Mouse (Mus musculus) testis, adult 2 months (tissue): ENCODE results near the gene Setd1a. TPM values are rescaled to one million over a fixed set of nuclear protein-coding genes. Genes with fewer than 3 reads are reported as not detected.

Source experiments
- H3K27ac ChIP-seq: fragments of 200-500 bp; 2 replicates; pipeline ENCODE4 v1.5.1; 2012; ENCODE audit warnings: low read depth, low read length; ENCODE audit not compliant: control insufficient read depth, insufficient read depth
- H3K27me3 ChIP-seq: fragments of 200-500 bp; 2 replicates; pipeline ENCODE4 v1.6.1; 2012; ENCODE audit warnings: mild to moderate bottlenecking, low read length, moderate library complexity; ENCODE audit not compliant: control insufficient read depth, insufficient read depth
- H3K36me3 ChIP-seq: fragments of 200-500 bp; 2 replicates; pipeline ENCODE4 v1.6.1; 2012; ENCODE audit warnings: mild to moderate bottlenecking, low read length; ENCODE audit not compliant: control insufficient read depth, insufficient read depth
- H3K4me1 ChIP-seq: fragments of 200-500 bp; 2 replicates; pipeline ENCODE4 v1.6.1; 2012; ENCODE audit warnings: low read length; ENCODE audit not compliant: control insufficient read depth, insufficient read depth
- H3K4me3 ChIP-seq: fragments of 200-500 bp; 2 replicates; pipeline ENCODE4 v1.5.1; 2012; ENCODE audit warnings: low read depth, mild to moderate bottlenecking, low read length, moderate library complexity, mixed read lengths; ENCODE audit not compliant: control insufficient read depth
- CTCF ChIP-seq: fragments of 200-500 bp; IDR thresholded peaks from 2 replicates; pipeline ENCODE4 v1.5.1; 2012; ENCODE audit warnings: low read depth, mild to moderate bottlenecking, inconsistent platforms, low read length, moderate library complexity; ENCODE audit not compliant: control insufficient read depth, insufficient read depth, insufficient replicate concordance
- POLR2A ChIP-seq: fragments of 200-500 bp; IDR thresholded peaks from 2 replicates; pipeline ENCODE4 v1.6.1; 2012; ENCODE audit warnings: low read depth, mild to moderate bottlenecking, inconsistent platforms, low read length, moderate library complexity; ENCODE audit not compliant: control insufficient read depth
- polyA plus RNA-seq: library from polyadenylated mRNA; depleted of rRNA; stranded (reverse); fragments of >200 nt; gene quantifications from 2 replicates; pipeline ENCODE4 v1.2.3, GENCODE M21; 2012

Setd1a gene
- polyA plus RNA-seq, 1 experiment: 18.2 TPM

- TF ChIP-seq CTCF: no peak
- peak; percentile 81; the same call in 1 of the 2 replicates for TF ChIP-seq POLR2A
- H3K27ac ChIP-seq: peak overlapping the region; percentile 98
- H3K4me3 ChIP-seq: peak overlapping the region; percentile 89
- H3K36me3 ChIP-seq: no peaks in the 10 kb centered on the region
- peaks cover 33% of the 10 kb centered on the region for H3K4me1 ChIP-seq
- no peaks in the 10 kb centered on the region for H3K27me3 ChIP-seq
Measured at GRCm38 (mm10) chr7:127767671-127768345, 8.7 kb upstream of the Setd1a start.

GRCm38 (mm10) chr7:127768346-127768996, 8.0 kb upstream of the Setd1a start:
- H3K4me3 ChIP-seq: peak overlapping the region; percentile 89

GRCm38 (mm10) chr7:127768997-127769593, 7.4 kb upstream of the Setd1a start:
- H3K27ac ChIP-seq: peak overlapping the region; percentile 98
- H3K4me3 ChIP-seq: peak overlapping the region; percentile 89
- no peaks in the 10 kb centered on the region for H3K36me3 ChIP-seq
- H3K4me1 ChIP-seq: peaks cover 33% of the 10 kb centered on the region
- no peaks in the 10 kb centered on the region for H3K27me3 ChIP-seq
- TF ChIP-seq CTCF (no peak), POLR2A (peak; percentile 0; the same call in 1 of the 2 replicates)

More at GRCm38 (mm10) chr7:127768346-127768996, 8.0 kb upstream of the Setd1a start:
- Histone ChIP-seq H3K4me1 (peaks cover 33% of the 10 kb centered on the region), H3K36me3 (no peaks in the 10 kb centered on the region), H3K27me3 (no peaks in the 10 kb centered on the region), H3K27ac (peak overlapping the region; percentile 98)
- peak; percentile 6; the same call in 1 of the 2 replicates for TF ChIP-seq POLR2A
- no peak for TF ChIP-seq CTCF

- H3K4me1 ChIP-seq: peaks cover 33% of the 10 kb centered on the region
- no peaks in the 10 kb centered on the region for H3K36me3 ChIP-seq
- TF ChIP-seq POLR2A (peak; percentile 60), CTCF (no peak)
- H3K27ac ChIP-seq: peak within 1 kb of the TSS; percentile 98
- no peaks in the 10 kb centered on the region for H3K27me3 ChIP-seq
- peak within 1 kb of the TSS; percentile 89 for H3K4me3 ChIP-seq
Measured at GRCm38 (mm10) chr7:127769651-127770038, 6.8 kb upstream of the Setd1a start, which contains the start of gene Orai3. Gene Orai3 (plus strand): TSS chr7:127769815.

GRCm38 (mm10) chr7:127770039-127770905, 6.2 kb upstream of the Setd1a start:
- Histone ChIP-seq H3K36me3 (no peaks in the 10 kb centered on the region), H3K27me3 (no peaks in the 10 kb centered on the region), H3K4me3 (peak overlapping the region; percentile 89), H3K4me1 (peaks cover 33% of the 10 kb centered on the region), H3K27ac (peak overlapping the region; percentile 97)
- TF ChIP-seq CTCF: no peak
- TF ChIP-seq POLR2A: peak; percentile 61; the same call in 1 of the 2 replicates

GRCm38 (mm10) chr7:127771262-127771661, 5.2 kb upstream of the Setd1a start:
- H3K27me3 ChIP-seq: no peaks in the 10 kb centered on the region
- peaks cover 28% of the 10 kb centered on the region for H3K4me1 ChIP-seq
- peak overlapping the region; percentile 75 for H3K27ac ChIP-seq

More at GRCm38 (mm10) chr7:127771262-127771661, 5.2 kb upstream of the Setd1a start:
- Histone ChIP-seq H3K36me3 (no peaks in the 10 kb centered on the region), H3K4me3 (peak overlapping the region; percentile 89)
- TF ChIP-seq POLR2A: peak; percentile 30; the same call in 1 of the 2 replicates
- TF ChIP-seq CTCF: no peak
